Mouse (Mus musculus) liver, embryonic 13.5 days (tissue): ENCODE measurements around the gene Bpi. TPM values are rescaled to one million over a fixed set of nuclear protein-coding genes. Genes with fewer than 3 reads are reported as not detected.
A peak's percentile ranks its signal among the peaks of the same experiment; 100 is the strongest.

Experiments
- ATAC-seq: fragments of 200-750 bp; cut with Nextera tagmentation; 2 replicates; pipeline ENCODE4 v1.8.0; 2017; ENCODE audit warnings: low read depth, mild to moderate bottlenecking, moderate number of reproducible peaks, moderate library complexity
- DNase-seq: peaks from one replicate; pipeline ENCODE4 v3.0.0; 2022
- H3K27ac ChIP-seq: fragments of 300-500 bp; sonication (generic); 2 replicates; pipeline ENCODE4 v1.5.1; 2015; ENCODE audit warnings: moderate library complexity, mild to moderate bottlenecking, inconsistent platforms
- H3K27me3 ChIP-seq: fragments of 300-500 bp; sonication (generic); 2 replicates; pipeline ENCODE4 v1.6.1; 2015; ENCODE audit warnings: mild to moderate bottlenecking, inconsistent platforms
- H3K36me3 ChIP-seq: fragments of 300-500 bp; sonication (generic); 2 replicates; pipeline ENCODE4 v1.6.1; 2015; ENCODE audit warnings: mild to moderate bottlenecking, inconsistent platforms
- H3K4me1 ChIP-seq: fragments of 300-500 bp; sonication (generic); replicated peaks from 2 replicates; pipeline ENCODE4 v1.6.1; 2015; ENCODE audit warnings: inconsistent platforms
- H3K4me2 ChIP-seq: fragments of 300-500 bp; sonication (generic); 2 replicates; pipeline ENCODE4 v1.6.1; 2015; ENCODE audit warnings: inconsistent platforms, mild to moderate bottlenecking, moderate library complexity
- H3K4me3 ChIP-seq: fragments of 300-500 bp; sonication (generic); replicated peaks from 2 replicates; pipeline ENCODE4 v1.5.1; 2015; ENCODE audit warnings: mild to moderate bottlenecking, inconsistent platforms
- H3K9ac ChIP-seq: fragments of 300-500 bp; sonication (generic); 2 replicates; pipeline ENCODE4 v1.6.1; 2015; ENCODE audit warnings: mild to moderate bottlenecking, inconsistent platforms
- H3K9me3 ChIP-seq: fragments of 300-500 bp; sonication (generic); replicated peaks from 2 replicates; pipeline ENCODE4 v1.6.1; 2016; ENCODE audit warnings: inconsistent platforms
- WGBS: fragments of 180-500 bp; shearing (Covaris S2); methylation state at CpG from one replicate; pipeline ENCODE4 v1.1.7; 2015; ENCODE audit not compliant: insufficient replicate concordance; 5-methylcytosine and 5-hydroxymethylcytosine counted together
- polyA plus RNA-seq: library from polyadenylated mRNA; unstranded; fragments of >200 nt; fragmentation: Nextera tagmentation; extraction: Ambion mirVana; gene quantifications from 2 replicates; pipeline ENCODE4 v1.2.1, GENCODE M21; 2015

The Bpi gene
- polyA plus RNA-seq, 1 experiment from 2014 or later, result not detected

DNA sequence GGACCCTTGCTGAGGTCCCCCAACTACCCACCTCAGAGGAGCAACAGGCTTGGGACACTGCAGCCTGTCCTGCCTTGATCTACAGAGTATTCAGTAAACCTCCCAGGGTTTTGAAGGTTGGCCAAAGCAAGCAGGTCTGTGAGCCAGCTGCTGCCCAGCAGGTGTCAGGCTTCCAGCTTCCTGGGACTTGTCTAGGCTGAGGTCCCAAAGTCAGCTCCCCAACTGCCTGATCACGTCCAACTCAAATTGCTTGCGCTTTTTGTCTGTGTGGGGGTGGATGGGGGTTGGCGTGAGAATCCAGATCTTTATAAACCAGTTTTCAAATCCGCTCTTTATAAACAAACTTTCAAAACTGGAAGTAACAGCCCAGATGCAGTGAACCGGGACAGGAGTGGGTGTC lies 32.6 kb upstream of the Bpi start:
- no peak overlapping the region for H3K4me2 ChIP-seq
- DNase-seq, result no peak
- H3K4me3 ChIP-seq, result no peak overlapping the region
- ATAC-seq, result no peak
- H3K9me3 ChIP-seq, result no peaks in the 10 kb centered on the region
- H3K27me3 ChIP-seq, result peaks cover 32% of the 10 kb centered on the region
- no peaks in the 10 kb centered on the region for H3K36me3 ChIP-seq
- H3K4me1 ChIP-seq, result peaks cover 5% of the 10 kb centered on the region
- no peak overlapping the region for H3K27ac ChIP-seq
- 52% methylated on average over 5 of the region's 5 CpGs for WGBS
- H3K9ac ChIP-seq, result no peak overlapping the region

DNA sequence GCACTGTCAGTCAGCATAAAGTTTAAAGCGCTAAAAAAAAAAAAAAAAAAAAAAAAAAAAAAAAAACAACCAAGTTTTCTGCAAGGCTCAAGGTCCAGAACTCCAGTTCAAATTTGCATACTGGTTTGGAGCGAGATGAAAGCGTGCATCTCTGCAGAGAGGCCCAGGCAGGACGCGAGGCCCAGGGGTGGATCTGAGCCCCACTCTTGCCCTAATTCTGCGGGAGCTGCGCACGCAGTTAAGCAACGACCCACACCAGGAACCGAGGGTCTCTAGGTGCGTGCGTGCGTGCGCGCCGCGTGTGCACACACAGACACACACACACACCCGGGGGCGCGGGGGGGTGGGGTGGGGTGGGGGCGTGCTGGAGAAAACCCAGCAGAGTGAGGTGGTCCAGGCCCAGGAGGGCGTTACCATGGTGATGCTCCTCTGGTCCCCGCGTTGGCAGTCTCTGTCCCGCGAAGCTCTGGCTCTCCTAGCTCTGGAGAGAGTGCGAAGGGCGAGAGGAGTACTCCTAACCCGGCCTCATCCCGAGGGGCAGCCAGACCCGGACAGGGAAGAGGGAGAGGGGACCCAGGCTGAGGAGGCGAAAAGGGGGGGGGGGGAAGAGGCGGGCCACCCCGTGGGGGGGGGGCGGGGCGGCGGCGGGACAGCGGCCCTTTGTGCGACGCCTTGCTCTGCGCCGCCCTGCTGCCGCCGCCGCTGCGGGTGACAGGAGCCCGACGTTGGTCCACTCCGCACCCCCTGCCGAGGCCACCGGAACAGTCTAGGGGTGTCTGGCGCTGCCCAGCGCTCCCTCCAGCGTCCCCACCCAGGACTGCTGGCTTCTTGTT lies 29.0 kb upstream of the Bpi start, which contains the start of gene D630003M21Rik:
Gene D630003M21Rik, minus strand, starts transcription at position 553 of the 833 bp plus-strand sequence.
- Histone ChIP-seq H3K4me3 (peak within 1 kb of the TSS; percentile 33), H3K4me2 (peak within 1 kb of the TSS; percentile 52), H3K27ac (no peak within 1 kb of the TSS), H3K4me1 (peaks cover 10% of the 10 kb centered on the region), H3K27me3 (peaks cover 37% of the 10 kb centered on the region), H3K9ac (no peak within 1 kb of the TSS), H3K36me3 (no peaks in the 10 kb centered on the region), H3K9me3 (no peaks in the 10 kb centered on the region)
- ATAC-seq (peak; percentile 33), DNase-seq (no peak)
- WGBS, result 1% methylated on average over 42 of the region's 55 CpGs

DNA sequence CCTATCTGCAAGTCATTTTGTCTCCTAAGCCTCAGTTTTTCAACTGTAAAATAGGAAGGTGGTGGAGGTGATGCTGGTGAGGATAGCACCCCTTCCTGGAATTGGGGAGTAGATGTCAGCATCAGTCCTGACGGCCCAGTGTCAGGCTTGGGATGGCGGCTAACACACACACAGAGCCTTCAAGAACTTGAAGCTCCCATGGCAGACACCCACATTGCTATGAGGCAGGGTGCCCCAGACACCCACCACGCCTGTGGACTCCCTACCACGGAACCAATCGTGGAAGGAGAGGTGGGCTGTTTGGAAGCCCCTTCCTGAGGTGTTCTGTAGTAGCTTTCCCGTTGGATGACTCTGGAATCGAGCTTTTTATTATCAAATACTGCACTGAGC lies 28.4 kb upstream of the Bpi start:
- no peak for ATAC-seq
- no peaks in the 10 kb centered on the region for H3K36me3 ChIP-seq
- H3K27ac ChIP-seq, result no peak overlapping the region
- H3K27me3 ChIP-seq, result peaks cover 37% of the 10 kb centered on the region
- peak overlapping the region; percentile 52 for H3K4me2 ChIP-seq
- no peak overlapping the region for H3K9ac ChIP-seq
- WGBS, result 21% methylated on average over 7 of the region's 7 CpGs
- DNase-seq, result no peak
- no peaks in the 10 kb centered on the region for H3K9me3 ChIP-seq
- H3K4me1 ChIP-seq, result peaks cover 10% of the 10 kb centered on the region
- peak overlapping the region; percentile 33 for H3K4me3 ChIP-seq

DNA sequence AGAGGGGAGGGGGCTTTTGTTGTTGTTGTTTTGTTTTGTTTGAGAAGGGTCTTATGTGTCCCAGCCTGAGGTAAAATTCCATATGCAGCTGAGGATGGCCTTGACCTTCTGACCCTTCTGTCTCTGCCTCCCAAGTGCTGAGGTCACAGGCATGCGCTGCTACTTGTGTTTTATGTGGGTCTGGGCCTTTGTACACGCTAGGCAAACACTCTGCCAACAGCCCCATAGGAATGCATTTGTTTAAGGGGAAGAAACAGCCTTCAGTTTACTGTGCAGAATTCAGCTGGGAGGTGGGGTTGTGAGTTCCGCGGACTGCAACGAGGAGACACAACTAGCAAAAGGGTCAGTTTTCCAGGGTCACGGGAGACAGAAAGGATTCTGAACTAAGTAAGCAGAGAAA lies 27.3 kb upstream of the Bpi start:
- no peak overlapping the region for H3K27ac ChIP-seq
- no peak overlapping the region for H3K4me2 ChIP-seq
- no peak overlapping the region for H3K9ac ChIP-seq
- H3K27me3 ChIP-seq, result peaks cover 37% of the 10 kb centered on the region
- H3K36me3 ChIP-seq, result no peaks in the 10 kb centered on the region
- no peaks in the 10 kb centered on the region for H3K9me3 ChIP-seq
- no peak overlapping the region for H3K4me3 ChIP-seq
- H3K4me1 ChIP-seq, result peaks cover 10% of the 10 kb centered on the region
- ATAC-seq, result no peak
- 59% methylated on average over 6 of the region's 6 CpGs for WGBS
- no peak for DNase-seq

DNA sequence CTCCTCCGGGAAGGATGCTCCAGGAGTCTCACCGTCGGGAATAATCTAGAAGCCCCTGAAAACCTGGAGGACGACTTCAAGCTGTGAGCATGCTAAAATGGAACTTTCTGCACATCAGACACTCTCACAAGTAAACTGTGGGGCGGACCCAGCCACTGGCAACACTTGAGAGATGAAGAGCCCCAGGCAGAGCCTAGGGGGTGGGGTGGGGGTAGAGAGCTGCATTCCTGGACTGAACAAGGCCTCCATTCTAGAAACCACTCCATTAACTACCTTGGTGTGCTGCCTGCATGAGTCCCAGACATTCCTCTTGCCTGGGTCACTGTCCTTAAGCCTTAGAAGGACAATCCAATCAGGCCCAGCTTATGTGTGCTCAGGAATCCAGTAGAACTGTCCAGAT lies 26.8 kb upstream of the Bpi start:
- H3K4me2 ChIP-seq, result no peak overlapping the region
- H3K4me1 ChIP-seq, result peaks cover 10% of the 10 kb centered on the region
- H3K4me3 ChIP-seq, result no peak overlapping the region
- no peak overlapping the region for H3K9ac ChIP-seq
- no peaks in the 10 kb centered on the region for H3K9me3 ChIP-seq
- ATAC-seq, result no peak
- no peak for DNase-seq
- no peaks in the 10 kb centered on the region for H3K36me3 ChIP-seq
- H3K27me3 ChIP-seq, result peaks cover 37% of the 10 kb centered on the region
- no peak overlapping the region for H3K27ac ChIP-seq
- WGBS, result 51% methylated on average over 5 of the region's 5 CpGs

DNA sequence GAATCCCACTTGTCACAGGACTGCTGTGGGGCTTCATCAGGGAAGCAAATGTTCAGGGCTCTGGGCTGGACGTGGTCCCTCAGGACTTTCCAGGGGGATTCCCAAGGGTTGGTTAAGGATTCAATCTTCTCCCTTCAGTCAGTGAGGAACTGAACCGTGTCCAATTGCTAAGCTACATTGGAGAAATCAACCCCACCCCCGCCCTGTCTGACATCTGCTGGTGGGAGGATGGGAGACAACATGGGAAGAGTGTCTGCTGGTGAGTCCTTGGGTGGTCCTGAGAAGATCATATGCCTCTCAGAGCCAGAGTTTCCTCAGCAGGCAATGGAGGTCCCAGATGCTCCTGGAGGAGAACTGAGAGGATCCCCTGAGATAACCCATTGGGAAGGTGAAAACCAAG lies 25.5 kb upstream of the Bpi start:
- H3K4me1 ChIP-seq, result peaks cover 10% of the 10 kb centered on the region
- H3K27me3 ChIP-seq, result peaks cover 31% of the 10 kb centered on the region
- no peak overlapping the region for H3K9ac ChIP-seq
- H3K27ac ChIP-seq, result no peak overlapping the region
- ATAC-seq (no peak), DNase-seq (no peak)
- no peaks in the 10 kb centered on the region for H3K9me3 ChIP-seq
- WGBS, result 36% methylated on average over 3 of the region's 3 CpGs
- no peak overlapping the region for H3K4me3 ChIP-seq
- no peak overlapping the region for H3K4me2 ChIP-seq
- H3K36me3 ChIP-seq, result no peaks in the 10 kb centered on the region

DNA sequence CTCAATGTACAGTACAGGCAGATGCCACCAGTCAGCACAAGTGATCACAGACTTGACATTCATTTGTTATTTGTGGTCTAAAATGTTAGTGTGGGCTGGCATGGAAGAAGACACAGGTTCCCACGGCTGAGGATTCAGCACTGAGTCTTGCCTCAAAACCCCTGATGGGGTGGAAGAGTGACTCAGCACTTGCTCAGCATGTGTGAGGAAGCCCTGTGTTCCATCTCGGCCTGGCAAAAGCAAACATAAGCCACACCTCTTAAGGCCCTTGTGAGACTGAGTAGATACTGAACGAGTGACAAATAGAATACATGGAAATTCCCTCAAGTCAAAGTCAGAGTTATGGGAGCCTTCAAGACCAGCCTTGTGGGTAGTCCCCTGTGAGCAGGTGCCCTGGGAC lies 24.8 kb upstream of the Bpi start:
- Histone ChIP-seq H3K27me3 (peaks cover 25% of the 10 kb centered on the region), H3K9me3 (no peaks in the 10 kb centered on the region), H3K4me2 (no peak overlapping the region), H3K9ac (no peak overlapping the region), H3K27ac (no peak overlapping the region), H3K4me3 (no peak overlapping the region), H3K4me1 (peaks cover 10% of the 10 kb centered on the region), H3K36me3 (no peaks in the 10 kb centered on the region)
- WGBS, result 24% methylated on average over 3 of the region's 3 CpGs
- DNase-seq (no peak), ATAC-seq (no peak)

DNA sequence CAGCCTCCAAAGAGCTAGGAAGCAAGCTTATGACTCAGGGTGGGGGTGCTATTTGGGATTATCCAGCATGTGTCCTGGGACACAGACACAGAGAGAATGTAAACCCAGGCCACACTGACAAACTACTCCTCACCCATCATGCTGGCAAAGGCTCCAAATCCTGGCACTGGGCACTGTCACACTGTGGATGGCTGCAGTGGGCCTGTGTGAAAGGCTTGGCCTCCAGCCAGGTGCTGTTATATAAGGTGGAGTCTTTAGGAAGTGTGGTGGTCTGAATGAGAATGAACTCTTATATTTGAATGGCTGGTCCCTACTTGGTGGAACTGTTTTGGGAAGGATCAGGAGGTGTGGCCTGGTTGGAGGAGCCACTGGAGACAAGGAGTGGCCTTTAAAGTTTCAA lies 21.2 kb upstream of the Bpi start:
- no peaks in the 10 kb centered on the region for H3K4me1 ChIP-seq
- H3K27me3 ChIP-seq, result no peaks in the 10 kb centered on the region
- H3K27ac ChIP-seq, result no peak overlapping the region
- H3K9ac ChIP-seq, result no peak overlapping the region
- DNase-seq (no peak), ATAC-seq (no peak)
- H3K4me2 ChIP-seq, result no peak overlapping the region
- no peak overlapping the region for H3K4me3 ChIP-seq
- H3K9me3 ChIP-seq, result no peaks in the 10 kb centered on the region
- no peaks in the 10 kb centered on the region for H3K36me3 ChIP-seq

DNA sequence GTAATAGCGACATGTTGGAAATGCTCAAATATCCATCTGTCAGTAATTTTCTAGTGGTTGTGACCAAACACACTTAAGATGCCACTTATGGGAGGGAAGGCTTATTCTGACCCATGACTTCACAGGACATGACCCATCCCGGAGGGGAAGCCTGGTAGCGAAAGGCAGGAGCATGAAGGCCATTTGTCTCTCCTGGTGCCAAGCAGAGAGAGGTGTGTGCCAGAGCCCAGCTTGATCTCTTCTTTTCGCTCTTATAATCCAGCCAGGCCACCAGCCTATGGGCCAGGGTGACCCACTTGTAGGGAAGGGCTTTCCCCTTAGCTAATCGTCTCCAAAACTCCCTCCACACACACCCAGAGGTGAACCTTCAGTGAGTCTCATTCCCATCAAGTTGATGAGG lies 19.8 kb upstream of the Bpi start:
- no peaks in the 10 kb centered on the region for H3K27me3 ChIP-seq
- H3K4me2 ChIP-seq, result no peak overlapping the region
- WGBS, result 71% methylated on average over 5 of the region's 5 CpGs
- no peak overlapping the region for H3K27ac ChIP-seq
- H3K9me3 ChIP-seq, result no peaks in the 10 kb centered on the region
- H3K4me1 ChIP-seq, result no peaks in the 10 kb centered on the region
- DNase-seq (no peak), ATAC-seq (no peak)
- no peaks in the 10 kb centered on the region for H3K36me3 ChIP-seq
- H3K9ac ChIP-seq, result no peak overlapping the region
- no peak overlapping the region for H3K4me3 ChIP-seq

DNA sequence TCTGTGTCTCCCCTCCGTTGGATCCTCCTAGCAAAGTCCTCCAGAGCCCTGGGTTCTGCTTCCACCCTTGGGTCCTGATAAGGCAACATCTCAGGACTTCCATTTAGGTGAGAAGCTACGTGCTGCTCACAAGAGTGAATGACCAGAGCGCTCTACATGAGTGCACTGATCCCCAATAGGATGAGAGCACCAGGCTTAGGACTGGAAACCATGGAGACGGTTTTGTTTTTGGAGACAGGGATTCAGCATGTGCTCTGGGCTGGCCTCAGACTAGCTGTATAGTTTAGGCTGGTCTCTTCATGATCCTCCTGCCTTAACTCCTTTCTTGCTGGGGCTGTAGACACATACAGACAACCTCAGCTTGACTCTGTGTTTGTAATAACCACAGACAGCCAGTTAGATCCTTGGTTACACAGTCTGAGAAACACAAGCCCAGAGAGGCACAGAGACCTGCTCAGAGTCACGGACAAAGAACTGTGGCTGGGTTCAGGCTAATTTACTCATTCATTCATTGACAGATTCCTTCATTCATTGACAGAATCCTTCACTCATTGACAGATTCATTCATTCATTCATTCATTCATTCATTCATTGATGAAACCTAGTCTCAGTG lies 16.7 kb upstream of the Bpi start:
- ATAC-seq, result no peak
- Histone ChIP-seq H3K36me3 (no peaks in the 10 kb centered on the region), H3K4me2 (no peak overlapping the region), H3K4me3 (no peak overlapping the region), H3K27ac (no peak overlapping the region), H3K9ac (no peak overlapping the region), H3K27me3 (no peaks in the 10 kb centered on the region), H3K4me1 (no peaks in the 10 kb centered on the region), H3K9me3 (no peaks in the 10 kb centered on the region)
- DNase-seq, result no peak
- WGBS, result 48% methylated on average over 5 of the region's 5 CpGs

DNA sequence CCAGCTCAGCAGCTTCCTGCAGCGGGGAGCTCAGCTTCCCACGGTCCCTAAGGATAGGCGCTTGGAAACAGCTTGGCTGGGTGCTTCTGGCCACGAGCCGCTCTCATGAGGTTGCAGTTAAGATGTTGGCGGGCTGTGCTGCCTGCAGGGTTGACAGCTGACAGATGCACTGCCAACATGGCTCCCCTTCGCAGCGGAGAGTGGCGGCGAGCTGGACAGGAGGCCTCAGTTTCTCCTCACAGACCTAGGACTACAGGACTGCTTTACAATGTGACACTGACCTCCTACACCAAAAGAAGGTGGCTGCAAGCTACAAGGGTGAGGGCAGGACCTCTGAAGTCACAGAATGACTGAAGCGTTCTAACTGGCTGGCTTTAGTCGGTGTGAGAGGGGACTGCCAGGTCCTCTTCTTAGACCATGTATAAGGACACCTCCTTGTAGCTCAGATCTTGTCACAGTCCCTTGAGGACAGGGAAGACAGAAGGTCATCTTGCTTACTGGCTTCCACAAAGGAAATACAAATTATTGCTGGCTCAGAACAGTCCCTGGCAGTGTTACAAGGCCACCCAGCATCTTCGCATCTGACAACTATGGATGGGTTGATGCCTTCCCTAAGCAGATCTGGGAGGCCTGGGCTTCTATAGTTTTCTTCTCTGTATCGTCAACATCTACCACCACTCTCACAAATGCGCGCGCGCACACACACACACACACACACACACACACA lies 15.6 kb upstream of the Bpi start:
- no peaks in the 10 kb centered on the region for H3K9me3 ChIP-seq
- 78% methylated on average over 18 of the region's 18 CpGs for WGBS
- H3K27me3 ChIP-seq, result no peaks in the 10 kb centered on the region
- no peaks in the 10 kb centered on the region for H3K36me3 ChIP-seq
- no peak overlapping the region for H3K9ac ChIP-seq
- H3K4me3 ChIP-seq, result no peak overlapping the region
- H3K4me2 ChIP-seq, result no peak overlapping the region
- no peak overlapping the region for H3K27ac ChIP-seq
- H3K4me1 ChIP-seq, result no peaks in the 10 kb centered on the region
- DNase-seq, result no peak
- no peak for ATAC-seq
